Mouse (Mus musculus): ENCODE data around the gene Asphd2. TPM values are rescaled to one million over a fixed set of nuclear protein-coding genes. Genes with fewer than 3 reads are reported as not detected.
"Not testable (repeated sequence)": the region's sequence is repeated elsewhere in the genome, so short reads cannot be mapped to it uniquely, and the experiment has no call there.

The Asphd2 gene
- polyA plus RNA-seq, 1 experiment from 2014 or later, result 79.3 TPM

DNA sequence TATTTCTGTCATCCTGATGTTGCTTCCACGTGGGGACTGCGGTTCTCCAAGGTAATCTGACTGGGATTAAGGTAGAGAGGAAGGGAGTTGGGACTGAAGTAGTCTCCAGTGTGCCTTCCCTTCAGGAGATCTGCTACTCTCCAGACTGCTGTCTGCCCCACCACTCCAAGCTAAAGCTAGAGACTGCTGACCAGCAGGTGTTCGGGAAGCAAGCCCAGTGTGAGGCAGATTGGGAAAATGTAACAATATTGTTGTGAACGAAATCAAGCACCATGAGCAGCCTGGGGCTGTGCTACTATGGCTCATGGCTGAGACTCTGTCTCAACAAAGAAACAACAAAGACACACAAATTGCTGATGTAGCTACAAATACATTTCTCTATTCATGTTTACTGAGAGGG lies 23.4 kb upstream of the Asphd2 start:
- DNase-seq (ENCODE audit: low spot score) (no peak), ATAC-seq (ENCODE audit: low FRiP score) (no peak)
- peak overlapping the region; percentile 20; the same call in 1 of the 2 replicates for H3K27ac ChIP-seq
- H3K4me3 ChIP-seq (replicated peaks; ENCODE audit: low read length), result no peak overlapping the region
- 0 out of 2 replicates have a peak, but pooled peaks cover 6% of the 10 kb centered on the region for H3K4me1 ChIP-seq (replicated peaks; ENCODE audit: control insufficient read depth, insufficient read depth, low read length)
- no peaks in the 10 kb centered on the region for H3K27me3 ChIP-seq (ENCODE audit: control insufficient read depth, insufficient read depth, low read length)
- peaks cover 19% of the 10 kb centered on the region for H3K36me3 ChIP-seq (replicated peaks; ENCODE audit: control insufficient read depth, insufficient read depth)
- H3K4me2 ChIP-seq (replicated peaks), result no peak overlapping the region
- WGBS, result 56% methylated on average over 4 of the region's 4 CpGs
- no peaks in the 10 kb centered on the region for H3K9me3 ChIP-seq (ENCODE audit: control insufficient read depth, low read length)
- no peak overlapping the region for H3K9ac ChIP-seq

DNA sequence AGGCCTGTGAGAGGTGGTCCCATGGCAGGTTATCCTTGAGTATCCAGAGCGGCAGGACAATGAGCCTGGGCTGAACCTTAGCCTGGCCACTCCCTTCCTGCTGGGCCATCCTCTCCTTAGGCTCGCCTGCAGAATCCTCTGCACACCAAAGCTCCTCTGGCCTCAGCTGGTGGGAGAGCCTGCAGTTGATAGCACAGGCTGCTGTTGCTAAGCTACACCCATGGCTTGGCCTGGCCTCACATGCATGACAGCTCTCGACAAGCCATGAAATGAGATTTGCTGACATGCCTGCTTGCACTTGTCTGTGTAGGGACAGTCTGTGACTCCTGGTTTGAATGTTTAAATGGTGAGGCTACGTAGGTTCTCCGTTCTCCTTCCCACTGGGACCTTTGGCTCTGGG lies 22.0 kb upstream of the Asphd2 start:
- 23% methylated on average over 5 of the region's 5 CpGs for WGBS
- ATAC-seq (ENCODE audit: low FRiP score) (peak; percentile 52; the same call in 1 of the 2 replicates), DNase-seq (ENCODE audit: low spot score) (no peak)
- Histone ChIP-seq H3K4me1 (replicated peaks; ENCODE audit: control insufficient read depth, insufficient read depth, low read length) (peaks cover 14% of the 10 kb centered on the region), H3K4me3 (replicated peaks; ENCODE audit: low read length) (no peak overlapping the region), H3K9ac (no peak overlapping the region), H3K27me3 (ENCODE audit: control insufficient read depth, insufficient read depth, low read length) (no peaks in the 10 kb centered on the region), H3K4me2 (replicated peaks) (no peak overlapping the region), H3K9me3 (ENCODE audit: control insufficient read depth, low read length) (no peaks in the 10 kb centered on the region), H3K36me3 (replicated peaks; ENCODE audit: control insufficient read depth, insufficient read depth) (peaks cover 15% of the 10 kb centered on the region), H3K27ac (peak overlapping the region; percentile 66)

DNA sequence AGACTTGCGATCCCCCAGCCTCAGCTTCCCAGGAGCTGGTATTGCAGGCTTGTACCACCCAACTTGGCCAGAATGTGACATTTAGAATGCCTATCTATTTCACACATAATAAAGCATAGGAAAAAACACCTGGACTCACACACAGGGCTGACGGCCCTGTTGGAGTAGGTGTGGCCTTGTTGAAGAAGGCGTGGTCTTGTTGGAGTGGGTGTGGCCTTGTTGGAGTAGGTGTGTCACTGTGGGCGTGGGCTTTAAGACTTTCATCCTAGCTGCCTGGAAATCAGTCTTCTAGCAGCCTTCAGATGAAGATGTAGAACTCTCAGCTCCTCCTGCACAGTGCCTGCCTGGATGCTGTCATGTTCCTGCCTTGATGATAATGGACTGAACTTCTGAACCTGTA lies 18.1 kb upstream of the Asphd2 start:
- not testable (repeated sequence) for H3K36me3 ChIP-seq (replicated peaks; ENCODE audit: control insufficient read depth, insufficient read depth); H3K27me3 ChIP-seq (ENCODE audit: control insufficient read depth, insufficient read depth, low read length); H3K27ac ChIP-seq; H3K4me3 ChIP-seq (replicated peaks; ENCODE audit: low read length); H3K4me2 ChIP-seq (replicated peaks); H3K9ac ChIP-seq; H3K9me3 ChIP-seq (ENCODE audit: control insufficient read depth, low read length); DNase-seq (ENCODE audit: low spot score); ATAC-seq (ENCODE audit: low FRiP score)
- peaks cover 35% of the 10 kb centered on the region for H3K4me1 ChIP-seq (replicated peaks; ENCODE audit: control insufficient read depth, insufficient read depth, low read length)
- WGBS, result 81% methylated on average over 4 of the region's 4 CpGs

DNA sequence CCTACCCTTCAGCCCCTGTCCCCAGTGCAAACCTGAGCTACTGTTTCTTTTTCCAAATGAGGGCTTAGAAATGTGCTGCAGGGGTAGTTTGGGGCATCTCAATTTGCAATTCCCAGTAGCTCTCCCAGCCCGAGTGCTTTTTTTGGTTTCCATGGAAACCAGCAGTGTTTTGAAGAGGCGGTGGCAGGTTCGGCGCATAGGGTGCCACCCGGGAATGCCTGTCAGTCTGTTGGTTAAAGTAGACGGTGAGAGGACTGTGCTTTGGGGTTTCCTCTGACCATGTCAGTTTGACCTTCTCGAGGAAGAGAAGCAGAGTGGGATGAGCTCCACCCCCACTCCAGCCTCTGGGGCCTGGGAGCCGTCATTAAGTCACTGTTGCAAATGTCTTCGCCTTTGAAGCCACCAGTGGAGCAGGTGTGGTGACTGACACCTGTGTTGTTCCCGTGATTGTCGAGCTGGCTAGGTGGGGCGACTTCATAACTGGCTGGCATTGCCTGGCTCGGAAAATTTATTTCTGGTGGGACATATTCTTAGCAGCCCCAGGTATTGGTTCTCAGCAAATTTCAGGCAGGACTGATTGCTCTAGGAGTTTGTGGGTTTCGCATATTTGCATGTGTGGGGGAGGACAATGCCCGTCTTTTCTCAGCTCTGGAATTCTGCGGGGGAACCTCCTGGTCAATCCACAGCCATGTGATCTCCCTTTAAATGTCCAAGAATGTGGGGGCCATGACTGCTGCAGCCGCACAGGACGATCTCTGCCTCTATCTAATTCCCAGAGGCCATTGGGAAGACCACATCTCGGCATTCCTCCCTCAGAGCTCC lies 17.1 kb upstream of the Asphd2 start:
- peak; percentile 44; the same call in 1 of the 2 replicates for ATAC-seq (ENCODE audit: low FRiP score)
- Histone ChIP-seq H3K9me3 (ENCODE audit: control insufficient read depth, low read length) (no peaks in the 10 kb centered on the region), H3K9ac (0 out of 2 replicates have a peak overlapping the region, but pooled peaks have one; percentile 9), H3K4me3 (replicated peaks; ENCODE audit: low read length) (no peak overlapping the region), H3K4me2 (replicated peaks) (peak overlapping the region; percentile 40), H3K27me3 (ENCODE audit: control insufficient read depth, insufficient read depth, low read length) (no peaks in the 10 kb centered on the region), H3K36me3 (replicated peaks; ENCODE audit: control insufficient read depth, insufficient read depth) (no peaks in the 10 kb centered on the region), H3K27ac (peak overlapping the region; percentile 78), H3K4me1 (replicated peaks; ENCODE audit: control insufficient read depth, insufficient read depth, low read length) (peaks cover 35% of the 10 kb centered on the region)
- WGBS, result 12% methylated on average over 19 of the region's 19 CpGs
- peak; percentile 72 for DNase-seq (ENCODE audit: low spot score)

DNA sequence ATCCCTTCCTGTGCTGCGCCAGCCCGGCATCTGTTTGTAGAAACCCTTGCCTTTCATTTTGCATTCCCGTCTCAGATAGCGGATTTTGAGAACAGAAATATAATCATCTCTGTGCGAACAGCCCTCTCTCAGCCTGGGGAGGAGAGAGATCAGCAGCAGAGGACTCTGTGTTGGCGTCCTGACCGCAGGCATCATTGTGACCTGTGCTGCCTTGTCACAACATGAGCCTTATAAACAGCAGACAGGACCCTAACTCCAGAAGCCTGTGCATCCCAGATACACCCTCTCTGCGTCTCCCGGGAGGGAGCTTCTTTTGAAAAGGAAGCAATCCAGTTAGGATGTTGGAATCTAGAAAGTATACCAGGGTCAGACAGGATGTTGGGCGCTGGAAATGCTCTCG lies 16.4 kb upstream of the Asphd2 start:
- no peak for DNase-seq (ENCODE audit: low spot score)

DNA sequence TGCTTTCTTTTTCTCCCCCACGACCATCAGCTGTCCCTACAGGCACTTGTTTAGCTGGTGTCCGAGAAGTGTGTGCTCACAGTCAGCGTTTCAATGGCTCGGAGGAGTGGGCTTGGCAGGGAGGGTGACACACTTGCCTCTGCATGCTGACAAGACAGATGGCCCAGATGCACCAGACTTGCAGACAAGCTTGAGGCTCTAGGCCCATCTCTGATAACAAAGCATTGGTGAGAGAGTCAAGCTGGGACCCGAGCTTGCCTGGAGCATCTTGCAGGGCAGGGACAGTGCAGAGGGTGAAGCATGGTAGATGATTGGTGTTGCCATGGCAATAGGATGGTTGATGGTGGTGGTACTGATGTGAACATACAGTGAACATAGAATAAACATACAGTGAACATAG lies 14.6 kb upstream of the Asphd2 start:
- Histone ChIP-seq H3K36me3 (replicated peaks; ENCODE audit: control insufficient read depth, insufficient read depth) (no peaks in the 10 kb centered on the region), H3K4me1 (replicated peaks; ENCODE audit: control insufficient read depth, insufficient read depth, low read length) (peaks cover 29% of the 10 kb centered on the region), H3K27me3 (ENCODE audit: control insufficient read depth, insufficient read depth, low read length) (no peaks in the 10 kb centered on the region), H3K27ac (peak overlapping the region; percentile 41; the same call in 1 of the 2 replicates), H3K4me2 (replicated peaks) (no peak overlapping the region), H3K9ac (no peak overlapping the region), H3K9me3 (ENCODE audit: control insufficient read depth, low read length) (no peaks in the 10 kb centered on the region), H3K4me3 (replicated peaks; ENCODE audit: low read length) (no peak overlapping the region)
- ATAC-seq (ENCODE audit: low FRiP score) (no peak), DNase-seq (ENCODE audit: low spot score) (no peak)
- WGBS, result 32% methylated on average over 5 of the region's 5 CpGs

More for the DNA sequence above, 16.4 kb upstream of the Asphd2 start:
- Histone ChIP-seq H3K36me3 (replicated peaks; ENCODE audit: control insufficient read depth, insufficient read depth) (no peaks in the 10 kb centered on the region), H3K27ac (peak overlapping the region; percentile 78), H3K9me3 (ENCODE audit: control insufficient read depth, low read length) (no peaks in the 10 kb centered on the region), H3K4me2 (replicated peaks) (peak overlapping the region; percentile 40), H3K27me3 (ENCODE audit: control insufficient read depth, insufficient read depth, low read length) (no peaks in the 10 kb centered on the region), H3K4me3 (replicated peaks; ENCODE audit: low read length) (no peak overlapping the region), H3K9ac (0 out of 2 replicates have a peak overlapping the region, but pooled peaks have one; percentile 16), H3K4me1 (replicated peaks; ENCODE audit: control insufficient read depth, insufficient read depth, low read length) (peaks cover 29% of the 10 kb centered on the region)
- WGBS, result 27% methylated on average over 11 of the region's 11 CpGs
- ATAC-seq (ENCODE audit: low FRiP score), result peak; percentile 39; the same call in 1 of the 2 replicates

DNA sequence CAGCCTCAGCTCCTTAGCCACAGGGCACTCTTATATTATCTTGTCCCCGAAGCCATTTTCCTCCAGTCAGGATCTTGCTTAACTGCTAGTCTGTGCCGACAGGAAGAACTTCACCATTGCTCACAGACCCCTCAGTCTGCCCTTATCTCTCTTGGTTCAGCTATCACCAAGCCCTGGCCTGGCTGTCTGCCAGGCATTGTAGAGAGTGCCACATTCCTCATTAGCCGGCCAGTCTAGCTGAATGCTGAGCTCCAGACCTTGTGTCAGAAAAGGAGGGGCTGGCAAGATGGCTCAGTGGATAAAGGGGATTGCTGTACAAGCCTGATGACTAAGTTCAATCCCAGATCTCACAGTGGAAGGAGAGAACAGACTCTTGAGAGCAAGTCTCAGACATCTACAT lies 11.4 kb upstream of the Asphd2 start:
- H3K4me3 ChIP-seq (replicated peaks; ENCODE audit: low read length), result no peak overlapping the region
- DNase-seq (ENCODE audit: low spot score) (no peak), ATAC-seq (ENCODE audit: low FRiP score) (no peak)
- no peaks in the 10 kb centered on the region for H3K36me3 ChIP-seq (replicated peaks; ENCODE audit: control insufficient read depth, insufficient read depth)
- H3K27ac ChIP-seq, result no peak overlapping the region
- H3K9ac ChIP-seq, result no peak overlapping the region
- peaks cover 14% of the 10 kb centered on the region for H3K4me1 ChIP-seq (replicated peaks; ENCODE audit: control insufficient read depth, insufficient read depth, low read length)
- H3K27me3 ChIP-seq (ENCODE audit: control insufficient read depth, insufficient read depth, low read length), result no peaks in the 10 kb centered on the region
- no peaks in the 10 kb centered on the region for H3K9me3 ChIP-seq (ENCODE audit: control insufficient read depth, low read length)
- no peak overlapping the region for H3K4me2 ChIP-seq (replicated peaks)
- 65% methylated on average over 3 of the region's 3 CpGs for WGBS

DNA sequence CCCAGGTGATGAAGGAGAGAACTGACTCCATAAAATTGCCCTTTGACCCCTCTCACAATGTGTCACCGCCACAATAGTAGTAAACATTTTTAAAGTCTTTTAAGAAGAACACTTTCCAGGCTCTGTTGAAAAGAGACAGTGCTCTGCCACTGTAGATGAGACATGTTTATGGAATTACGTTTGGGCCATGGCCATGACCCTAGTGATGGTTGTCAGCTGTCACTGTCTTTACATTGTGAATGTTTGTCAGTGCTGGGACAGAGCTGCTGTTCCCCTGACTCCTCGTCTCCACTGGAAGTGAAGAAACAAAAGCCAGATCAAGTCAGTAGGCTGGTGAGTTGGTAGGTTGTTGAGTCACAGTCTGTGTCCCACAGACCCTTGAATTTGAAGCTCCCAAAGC lies 7.8 kb upstream of the Asphd2 start:
- no peak for DNase-seq (ENCODE audit: low spot score)
- WGBS, result 60% methylated on average over 3 of the region's 3 CpGs
- Histone ChIP-seq H3K27me3 (ENCODE audit: control insufficient read depth, insufficient read depth, low read length) (no peaks in the 10 kb centered on the region), H3K27ac (no peak overlapping the region), H3K9ac (no peak overlapping the region), H3K4me3 (replicated peaks; ENCODE audit: low read length) (no peak overlapping the region), H3K4me1 (replicated peaks; ENCODE audit: control insufficient read depth, insufficient read depth, low read length) (no peaks in the 10 kb centered on the region), H3K36me3 (replicated peaks; ENCODE audit: control insufficient read depth, insufficient read depth) (no peaks in the 10 kb centered on the region), H3K9me3 (ENCODE audit: control insufficient read depth, low read length) (no peaks in the 10 kb centered on the region), H3K4me2 (replicated peaks) (no peak overlapping the region)
- no peak for ATAC-seq (ENCODE audit: low FRiP score)

DNA sequence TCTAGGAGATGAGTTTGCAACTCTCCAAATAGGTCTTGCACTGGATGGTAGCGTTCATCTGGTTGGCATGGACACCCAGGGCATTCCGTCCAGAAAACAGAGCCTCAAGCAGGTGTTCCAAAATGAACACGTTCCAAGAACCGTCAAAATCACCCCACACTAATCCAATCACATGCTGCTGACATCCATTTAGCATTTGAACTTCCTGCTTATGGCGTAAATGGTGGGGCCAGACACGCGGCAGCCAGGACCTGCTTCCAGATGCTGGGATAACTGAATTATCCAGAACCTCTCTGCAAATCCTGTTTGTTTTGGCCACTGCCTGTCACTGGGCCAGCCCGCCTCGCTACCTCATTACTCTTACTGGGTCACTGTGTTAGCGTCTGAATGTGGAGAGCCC lies 4.6 kb upstream of the Asphd2 start:
- H3K27me3 ChIP-seq (ENCODE audit: control insufficient read depth, insufficient read depth, low read length), result no peaks in the 10 kb centered on the region
- no peak overlapping the region for H3K27ac ChIP-seq
- DNase-seq (ENCODE audit: low spot score) (no peak), ATAC-seq (ENCODE audit: low FRiP score) (no peak)
- 0 out of 2 replicates have a peak, but pooled peaks cover 4% of the 10 kb centered on the region for H3K4me1 ChIP-seq (replicated peaks; ENCODE audit: control insufficient read depth, insufficient read depth, low read length)
- H3K4me2 ChIP-seq (replicated peaks), result no peak overlapping the region
- H3K9me3 ChIP-seq (ENCODE audit: control insufficient read depth, low read length), result no peaks in the 10 kb centered on the region
- no peak overlapping the region for H3K4me3 ChIP-seq (replicated peaks; ENCODE audit: low read length)
- 79% methylated on average over 10 of the region's 10 CpGs for WGBS
- H3K9ac ChIP-seq, result no peak overlapping the region
- H3K36me3 ChIP-seq (replicated peaks; ENCODE audit: control insufficient read depth, insufficient read depth), result no peaks in the 10 kb centered on the region

Measured in hindbrain, embryonic 14.5 days (tissue).